In genomic region chr2:66408899-66409739, GRCm38 (mm10) we compare ENCODE assay signal across 8 mouse cellular contexts. TPM values are rescaled to one million over a fixed set of nuclear protein-coding genes. Genes with fewer than 3 reads are reported as not detected.
DNase-seq lines count a peak whose midpoint lies in the region; ATAC-seq lines count a peak whose summit lies in the region.

No protein-coding gene starts in this region.

- 10% methylated on average over 11 of the region's 12 CpGs for WGBS in embryonic facial prominence, embryonic 14.5 days
- 9% methylated on average over 12 of the region's 12 CpGs for WGBS in intestine, embryonic 15.5 days
- WGBS in liver, embryonic 11.5 days, result 6% methylated on average over 11 of the region's 12 CpGs

- no peaks in the 10 kb centered on the region; the same call in 1 of the 2 replicates for H3K27me3 ChIP-seq in embryonic facial prominence, embryonic 14.5 days (replicated peaks; ENCODE audit: control insufficient read depth, insufficient read depth, low read length)
- peaks cover 11% of the 10 kb centered on the region for H3K27me3 ChIP-seq in intestine, embryonic 15.5 days (replicated peaks)
- peaks cover 14% of the 10 kb centered on the region for H3K27me3 ChIP-seq in liver, embryonic 11.5 days (replicated peaks; ENCODE audit: control insufficient read depth, insufficient read depth, low read length)

- peak overlapping the region; percentile 55; the same call in 1 of the 2 replicates for H3K9ac ChIP-seq in embryonic facial prominence, embryonic 14.5 days (ENCODE audit: low read depth, low read length)
- no peak overlapping the region for H3K9ac ChIP-seq in intestine, embryonic 15.5 days
- H3K9ac ChIP-seq in liver, embryonic 11.5 days (ENCODE audit: low read depth, low read length), result no peak overlapping the region

- H3K36me3 ChIP-seq in embryonic facial prominence, embryonic 14.5 days (ENCODE audit: control insufficient read depth, insufficient read depth, low read length), result no peaks in the 10 kb centered on the region
- H3K36me3 ChIP-seq in intestine, embryonic 15.5 days, result no peaks in the 10 kb centered on the region
- H3K36me3 ChIP-seq in liver, embryonic 11.5 days (ENCODE audit: control insufficient read depth, insufficient read depth, low read length), result no peaks in the 10 kb centered on the region

- H3K4me3 ChIP-seq in embryonic facial prominence, embryonic 14.5 days (ENCODE audit: low read depth, low read length), result peak overlapping the region; percentile 49
- peak overlapping the region; percentile 39 for H3K4me3 ChIP-seq in intestine, embryonic 15.5 days (replicated peaks)
- H3K4me3 ChIP-seq in liver, embryonic 11.5 days (ENCODE audit: low read depth, low read length), result peak overlapping the region; percentile 41

- no peaks in the 10 kb centered on the region for H3K4me1 ChIP-seq in embryonic facial prominence, embryonic 14.5 days (ENCODE audit: control insufficient read depth, insufficient read depth, low read length)
- H3K4me1 ChIP-seq in intestine, embryonic 15.5 days (replicated peaks), result 0 out of 2 replicates have a peak, but pooled peaks cover 8% of the 10 kb centered on the region
- H3K4me1 ChIP-seq in liver, embryonic 11.5 days (replicated peaks; ENCODE audit: control insufficient read depth, insufficient read depth, low read length), result no peaks in the 10 kb centered on the region

- no peak overlapping the region for H3K27ac ChIP-seq in embryonic facial prominence, embryonic 14.5 days (replicated peaks; ENCODE audit: low read depth, low read length)
- no peak overlapping the region for H3K27ac ChIP-seq in intestine, embryonic 15.5 days
- H3K27ac ChIP-seq in liver, embryonic 11.5 days (ENCODE audit: low read depth, low read length), result no peak overlapping the region

- H3K4me2 ChIP-seq in embryonic facial prominence, embryonic 14.5 days (ENCODE audit: low read depth, low read length), result peak overlapping the region; percentile 87
- H3K4me2 ChIP-seq in intestine, embryonic 15.5 days (replicated peaks), result peak overlapping the region; percentile 82
- H3K4me2 ChIP-seq in liver, embryonic 11.5 days, result peak overlapping the region; percentile 77

- ATAC-seq in embryonic facial prominence, embryonic 14.5 days (ENCODE audit: low read depth), result no peak
- ATAC-seq in intestine, embryonic 15.5 days, result peak; percentile 41
- no peak for ATAC-seq in liver, embryonic 11.5 days (replicated peaks; ENCODE audit: low FRiP score)

- no peaks in the 10 kb centered on the region for H3K9me3 ChIP-seq in embryonic facial prominence, embryonic 14.5 days (ENCODE audit: control insufficient read depth, low read length)
- H3K9me3 ChIP-seq in intestine, embryonic 15.5 days, result no peaks in the 10 kb centered on the region
- H3K9me3 ChIP-seq in liver, embryonic 11.5 days (ENCODE audit: control insufficient read depth, low read length), result no peaks in the 10 kb centered on the region

- peak; percentile 7 for DNase-seq in adrenal gland, adult 2 months
- no peak for DNase-seq in adrenal gland, postnatal 4 days (ENCODE audit: low spot score in 2 of 2)
- peak; percentile 24 for DNase-seq in R1 (ENCODE audit: low read depth, low spot score)
- DNase-seq in embryonic facial prominence, embryonic 14.5 days (ENCODE audit: low spot score), result peak; percentile 23
- DNase-seq in liver, embryonic 11.5 days (ENCODE audit: low spot score), result no peak
- DNase-seq in retina, embryonic 14.5 days (ENCODE audit: low spot score), result peak; percentile 53
- no peak for DNase-seq in urinary bladder, adult 18-20 months (ENCODE audit: low spot score in 2 of 2)

RNA-seq across cellular contexts. Expression of gene Scn1a, which starts 31.5 kb away (rescaled TPM):
- under 1 TPM; 0.14 to 0.24 TPM for total RNA-seq in adrenal gland, adult 2 months (2021)
- 0.04 TPM in 1 of 2 replicates, not detected in the other for polyA plus RNA-seq in adrenal gland, adult 2 months (2012; rRNA removed)
- total RNA-seq in adrenal gland, postnatal 4 days (2021), result under 1 TPM; 0.40 to 0.53 TPM
- polyA plus RNA-seq in embryonic facial prominence, embryonic 14.5 days (2014; fragmentation: Nextera tagmentation; extraction: Ambion mirVana), result 0.67 and 0.84 TPM in 2 replicates
- 0.24 and 0.25 TPM in 2 replicates for polyA plus RNA-seq in intestine, embryonic 15.5 days (2015; fragmentation: Nextera tagmentation; extraction: Ambion mirVana)
- 0.10 and 0.33 TPM in 2 replicates for polyA plus RNA-seq in liver, embryonic 11.5 days (2014; fragmentation: Nextera tagmentation; extraction: Ambion mirVana)

Comparison
In these comparisons a context has a peak if more than half of its experiments do, and no peak if none do; other contexts are left out.
1. DNase-seq: peak in adrenal gland, adult 2 months (single experiment), R1 (single experiment), embryonic facial prominence, embryonic 14.5 days (single experiment) and retina, embryonic 14.5 days (single experiment); none in adrenal gland, postnatal 4 days (0 of 2), liver, embryonic 11.5 days (single experiment) and urinary bladder, adult 18-20 months (0 of 2).
2. Peak in every context shown above with its lines, with median percentiles within 50 percentile points of each other: H3K4me2 ChIP-seq and H3K4me3 ChIP-seq.